Mouse (Mus musculus) hindbrain, embryonic 11.5 days (tissue): Measurements from ENCODE around the gene 1700093K21Rik. TPM values are rescaled to one million over a fixed set of nuclear protein-coding genes. Genes with fewer than 3 reads are reported as not detected.

ENCODE experiments used
- polyA plus RNA-seq: library from polyadenylated mRNA; unstranded; fragments of >200 nt; fragmentation: Nextera tagmentation; extraction: Ambion mirVana; gene quantifications from 2 replicates; pipeline ENCODE4 v1.2.1, GENCODE M21; 2014

1700093K21Rik gene
- polyA plus RNA-seq, 1 experiment from 2014 or later, result 0.17 TPM

Other genes with a start within 250 kb of the 1700093K21Rik start
- gene Usp34, start 214.3 kb downstream of the 1700093K21Rik start, polyA plus RNA-seq, result 37.9 and 48.3 TPM in 2 replicates
- gene Ahsa2, start 23.1 kb downstream of the 1700093K21Rik start, polyA plus RNA-seq, result 165 and 169 TPM in 2 replicates
- gene 0610010F05Rik, start 112.5 kb upstream of the 1700093K21Rik start, polyA plus RNA-seq, result 74.3 and 82.2 TPM in 2 replicates
- gene Pus10, start 144.5 kb upstream of the 1700093K21Rik start, polyA plus RNA-seq, result 19.3 and 21.6 TPM in 2 replicates
- gene Pex13, start 144.8 kb upstream of the 1700093K21Rik start, polyA plus RNA-seq, result 42.2 and 49.6 TPM in 2 replicates
- gene Rel, start 249.8 kb upstream of the 1700093K21Rik start, polyA plus RNA-seq, result 0.54 and 0.80 TPM in 2 replicates